Mouse (Mus musculus): ENCODE measurements at regions not wholly inside any gene's neighbourhood (a gene's known extent, or its start where the extent isn't known, plus 50 kb on each side); places are given as distances from the start of the nearest gene placed in this dataset.

- Histone ChIP-seq H3K4me2 (no peak overlapping the region), H3K27me3 (no peaks in the 10 kb centered on the region), H3K9ac (no peak overlapping the region), H3K27ac (no peak overlapping the region), H3K36me3 (no peaks in the 10 kb centered on the region), H3K4me1 (no peaks in the 10 kb centered on the region), H3K9me3 (no peaks in the 10 kb centered on the region), H3K4me3 (no peak overlapping the region)
- WGBS, result 65% methylated on average over 1 of the region's 1 CpGs
- no peak for ATAC-seq (ENCODE audit: insufficient number of reproducible peaks, insufficient read depth, low FRiP score, low TSS enrichment, low read depth)
These were observed 98.6 kb upstream of the Xylt1 start for GRCm38 (mm10) chr7:117282194-117282593.

GRCm38 (mm10) chr7:117285206-117285605 is 95.6 kb upstream of the Xylt1 start:
- 68% methylated on average over 3 of the region's 3 CpGs for WGBS
- Histone ChIP-seq H3K4me1 (no peaks in the 10 kb centered on the region), H3K9ac (no peak overlapping the region), H3K4me3 (no peak overlapping the region), H3K9me3 (no peaks in the 10 kb centered on the region), H3K27ac (no peak overlapping the region), H3K4me2 (no peak overlapping the region), H3K36me3 (no peaks in the 10 kb centered on the region), H3K27me3 (no peaks in the 10 kb centered on the region)
- ATAC-seq (ENCODE audit: insufficient number of reproducible peaks, insufficient read depth, low FRiP score, low TSS enrichment, low read depth), result no peak

DNA sequence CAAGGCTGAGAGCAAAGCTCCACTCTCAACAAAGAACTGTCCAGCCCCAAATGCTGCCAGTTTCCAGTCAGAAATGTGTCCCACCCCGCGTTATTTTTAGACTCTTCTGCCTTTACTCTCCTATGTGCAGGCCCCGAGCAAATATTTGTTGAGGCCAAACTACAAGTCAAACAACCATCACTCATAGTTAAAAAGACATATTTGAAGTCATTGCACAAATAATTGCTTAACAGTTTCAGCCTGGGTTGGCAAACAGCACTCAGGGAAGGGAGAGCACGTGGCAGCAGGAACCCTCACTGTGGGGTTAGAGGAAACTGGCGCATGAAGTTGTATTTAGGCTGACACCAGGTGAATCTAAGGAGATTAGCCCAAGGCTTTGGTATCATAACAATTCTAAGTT is 94.8 kb upstream of the Xylt1 start:
- no peak overlapping the region for H3K4me2 ChIP-seq
- 69% methylated on average over 5 of the region's 5 CpGs for WGBS
- H3K27ac ChIP-seq, result no peak overlapping the region
- H3K9ac ChIP-seq, result no peak overlapping the region
- no peaks in the 10 kb centered on the region for H3K27me3 ChIP-seq
- no peak for ATAC-seq (ENCODE audit: insufficient number of reproducible peaks, insufficient read depth, low FRiP score, low TSS enrichment, low read depth)
- no peaks in the 10 kb centered on the region for H3K36me3 ChIP-seq
- H3K9me3 ChIP-seq, result no peaks in the 10 kb centered on the region
- no peak overlapping the region for H3K4me3 ChIP-seq
- no peaks in the 10 kb centered on the region for H3K4me1 ChIP-seq

GRCm38 (mm10) chr7:117303705-117304104 is 77.1 kb upstream of the Xylt1 start:
- H3K36me3 ChIP-seq, result no peaks in the 10 kb centered on the region
- ATAC-seq (ENCODE audit: insufficient number of reproducible peaks, insufficient read depth, low FRiP score, low TSS enrichment, low read depth), result no peak
- no peak overlapping the region for H3K9ac ChIP-seq
- no peak overlapping the region for H3K27ac ChIP-seq
- H3K9me3 ChIP-seq, result no peaks in the 10 kb centered on the region
- H3K27me3 ChIP-seq, result no peaks in the 10 kb centered on the region; the same call in 1 of the 2 replicates
- no peak overlapping the region for H3K4me2 ChIP-seq
- H3K4me3 ChIP-seq, result no peak overlapping the region
- no peaks in the 10 kb centered on the region for H3K4me1 ChIP-seq
- 37% methylated on average over 2 of the region's 2 CpGs for WGBS

GRCm38 (mm10) chr7:117310586-117311200 is 70.1 kb upstream of the Xylt1 start:
- WGBS, result 69% methylated on average over 2 of the region's 2 CpGs
- H3K4me2 ChIP-seq, result no peak overlapping the region
- H3K36me3 ChIP-seq, result no peaks in the 10 kb centered on the region
- H3K27ac ChIP-seq, result no peak overlapping the region
- H3K9me3 ChIP-seq, result no peaks in the 10 kb centered on the region
- H3K4me1 ChIP-seq, result peaks cover 6% of the 10 kb centered on the region; the same call in 1 of the 2 replicates
- no peak overlapping the region for H3K4me3 ChIP-seq
- H3K27me3 ChIP-seq, result no peaks in the 10 kb centered on the region
- H3K9ac ChIP-seq, result no peak overlapping the region
- ATAC-seq (ENCODE audit: insufficient number of reproducible peaks, insufficient read depth, low FRiP score, low TSS enrichment, low read depth), result no peak

DNA sequence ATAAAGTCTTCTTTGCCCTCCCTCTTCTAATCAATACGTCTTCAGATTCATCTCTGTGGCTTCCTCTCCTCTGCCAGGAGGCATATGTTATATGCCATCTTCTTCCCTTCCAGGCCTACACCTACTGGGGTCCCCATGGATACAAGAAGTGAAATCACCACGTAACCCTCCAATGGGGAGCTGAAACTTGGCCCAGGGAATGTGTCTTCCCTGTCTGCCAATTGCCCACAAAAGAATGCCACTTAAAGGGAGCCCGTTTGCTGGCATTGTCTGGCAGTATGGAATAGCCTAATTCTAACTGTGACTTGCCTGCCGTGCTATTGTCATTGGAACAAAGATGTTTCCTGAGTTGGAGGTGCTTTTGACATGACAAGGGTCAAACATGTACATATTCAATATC is 69.5 kb upstream of the Xylt1 start:
- Histone ChIP-seq H3K4me3 (no peak overlapping the region), H3K27ac (no peak overlapping the region), H3K9ac (no peak overlapping the region), H3K4me2 (no peak overlapping the region), H3K36me3 (no peaks in the 10 kb centered on the region), H3K27me3 (no peaks in the 10 kb centered on the region), H3K9me3 (no peaks in the 10 kb centered on the region), H3K4me1 (peaks cover 6% of the 10 kb centered on the region; the same call in 1 of the 2 replicates)
- 62% methylated on average over 4 of the region's 4 CpGs for WGBS
- no peak for ATAC-seq (ENCODE audit: insufficient number of reproducible peaks, insufficient read depth, low FRiP score, low TSS enrichment, low read depth)

DNA sequence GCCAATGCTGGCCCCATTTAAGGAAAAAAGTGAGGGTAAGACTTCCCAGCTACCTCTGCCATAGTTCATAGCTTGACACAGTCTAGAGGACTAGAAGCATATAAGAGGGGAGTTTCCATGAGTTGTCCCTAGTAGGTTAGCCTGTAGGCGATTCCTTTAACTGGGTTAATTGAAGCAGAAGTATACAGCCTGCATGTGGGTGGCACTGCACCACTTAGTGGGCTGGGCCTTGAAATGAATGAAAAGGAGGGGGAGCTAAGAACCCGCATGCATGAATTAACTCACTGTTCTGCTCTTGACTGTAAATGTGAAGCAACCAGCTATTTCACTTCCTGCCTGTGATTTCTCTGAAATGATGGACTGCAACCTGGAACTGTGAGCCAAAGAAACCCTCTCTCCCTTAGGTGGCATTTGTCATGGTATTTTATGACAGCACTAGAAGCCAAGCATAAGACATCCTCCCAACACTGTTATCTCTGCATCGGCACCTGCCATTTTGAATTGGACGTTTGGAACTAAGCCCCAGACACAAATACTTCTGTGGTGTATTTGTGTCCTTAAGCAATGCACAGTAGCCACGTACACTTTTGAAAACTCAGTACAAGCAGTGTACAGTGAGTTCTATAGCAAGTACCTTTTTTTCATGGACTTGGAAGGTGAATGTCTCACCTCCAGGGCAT is 64.5 kb upstream of the Xylt1 start:
- no peak for ATAC-seq (ENCODE audit: insufficient number of reproducible peaks, insufficient read depth, low FRiP score, low TSS enrichment, low read depth)
- Histone ChIP-seq H3K4me1 (no peaks in the 10 kb centered on the region), H3K27me3 (no peaks in the 10 kb centered on the region), H3K27ac (no peak overlapping the region), H3K4me2 (no peak overlapping the region), H3K36me3 (no peaks in the 10 kb centered on the region), H3K9ac (no peak overlapping the region), H3K4me3 (no peak overlapping the region), H3K9me3 (no peaks in the 10 kb centered on the region)
- 72% methylated on average over 5 of the region's 5 CpGs for WGBS

DNA sequence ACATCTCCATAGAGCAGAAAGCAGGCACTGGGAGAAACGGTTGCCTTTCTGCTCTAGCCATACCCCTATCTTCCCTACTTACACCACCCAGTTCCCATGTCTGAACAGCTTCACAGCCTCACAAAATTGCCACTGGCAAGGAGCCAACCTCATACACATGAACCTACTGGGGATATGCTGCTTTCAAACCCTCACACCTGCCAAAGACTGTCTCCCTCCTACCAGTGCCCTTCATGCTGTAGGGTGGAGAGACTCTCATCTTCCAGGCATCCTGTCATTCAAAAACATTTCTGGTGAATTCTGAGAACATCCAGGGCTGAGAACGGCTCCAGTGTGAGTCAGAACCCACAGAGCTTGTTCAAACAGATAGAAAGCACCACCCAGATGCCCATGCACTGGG is 63.4 kb upstream of the Xylt1 start:
- 67% methylated on average over 2 of the region's 2 CpGs for WGBS
- no peak for ATAC-seq (ENCODE audit: insufficient number of reproducible peaks, insufficient read depth, low FRiP score, low TSS enrichment, low read depth)
- no peaks in the 10 kb centered on the region for H3K4me1 ChIP-seq

GRCm38 (mm10) chr7:117320552-117320951 is 60.2 kb upstream of the Xylt1 start:
- no peak overlapping the region for H3K4me3 ChIP-seq
- H3K9ac ChIP-seq, result no peak overlapping the region
- no peaks in the 10 kb centered on the region for H3K27me3 ChIP-seq
- no peak overlapping the region for H3K4me2 ChIP-seq
- H3K27ac ChIP-seq, result no peak overlapping the region
- 56% methylated on average over 6 of the region's 6 CpGs for WGBS
- H3K36me3 ChIP-seq, result no peaks in the 10 kb centered on the region
- no peak for ATAC-seq (ENCODE audit: insufficient number of reproducible peaks, insufficient read depth, low FRiP score, low TSS enrichment, low read depth)
- no peaks in the 10 kb centered on the region for H3K4me1 ChIP-seq
- no peaks in the 10 kb centered on the region for H3K9me3 ChIP-seq

More for the DNA sequence above, 63.4 kb upstream of the Xylt1 start:
- Histone ChIP-seq H3K36me3 (no peaks in the 10 kb centered on the region), H3K27me3 (no peaks in the 10 kb centered on the region), H3K4me2 (no peak overlapping the region), H3K9ac (no peak overlapping the region), H3K27ac (no peak overlapping the region), H3K4me3 (no peak overlapping the region), H3K9me3 (no peaks in the 10 kb centered on the region)
